Mouse (Mus musculus) kidney, adult 18-20 months (tissue): ENCODE measurements at regions not wholly inside any gene's neighbourhood (a gene's known extent, or its start where the extent isn't known, plus 50 kb on each side); places are given as distances from the start of the nearest gene placed in this dataset.

ENCODE experiments used
- DNase-seq: peaks from one replicate; pipeline ENCODE4 v3.0.0; 2021

GRCm38 (mm10) chr14:74392419-74392818, 248.2 kb upstream of the Htr2a start:
- DNase-seq: no peak

- no peak for DNase-seq
These were observed 243.4 kb upstream of the Htr2a start for GRCm38 (mm10) chr14:74397202-74397601.

GRCm38 (mm10) chr14:74409441-74409840, 231.2 kb upstream of the Htr2a start:
- no peak for DNase-seq

- no peak for DNase-seq
These were observed 212.4 kb upstream of the Htr2a start for GRCm38 (mm10) chr14:74428226-74428625.

- DNase-seq: no peak
These were observed 176.5 kb upstream of the Htr2a start for GRCm38 (mm10) chr14:74464027-74464682.

GRCm38 (mm10) chr14:74495504-74495903, 145.1 kb upstream of the Htr2a start:
- no peak for DNase-seq

- no peak for DNase-seq
These were observed 129.1 kb upstream of the Htr2a start for GRCm38 (mm10) chr14:74511521-74511920.

- no peak for DNase-seq
These were observed 124.2 kb upstream of the Htr2a start for GRCm38 (mm10) chr14:74516451-74516850.

GRCm38 (mm10) chr14:74519531-74519930, 121.1 kb upstream of the Htr2a start:
- no peak for DNase-seq

- no peak for DNase-seq
These were observed 119.0 kb upstream of the Htr2a start for GRCm38 (mm10) chr14:74521669-74522068.

- DNase-seq: no peak
These were observed 113.4 kb upstream of the Htr2a start for GRCm38 (mm10) chr14:74527246-74527645.

GRCm38 (mm10) chr14:74529368-74529951, 111.2 kb upstream of the Htr2a start:
- no peak for DNase-seq

GRCm38 (mm10) chr14:74538187-74538586, 102.5 kb upstream of the Htr2a start:
- DNase-seq: no peak

- no peak for DNase-seq
These were observed 96.6 kb upstream of the Htr2a start for GRCm38 (mm10) chr14:74544028-74544427.

- no peak for DNase-seq
These were observed 89.5 kb upstream of the Htr2a start for GRCm38 (mm10) chr14:74551091-74551490.

GRCm38 (mm10) chr14:74553636-74554035, 87.0 kb upstream of the Htr2a start:
- no peak for DNase-seq

GRCm38 (mm10) chr14:74558359-74558758, 82.3 kb upstream of the Htr2a start:
- DNase-seq: no peak
